Mouse (Mus musculus) liver, embryonic 12.5 days (tissue): ENCODE data around the gene Bicdl2. TPM values are rescaled to one million over a fixed set of nuclear protein-coding genes. Genes with fewer than 3 reads are reported as not detected.
A peak's percentile ranks its signal among the peaks of the same experiment; 100 is the strongest.

Source experiments
- ATAC-seq: fragments of 200-750 bp; cut with Nextera tagmentation; 2 replicates; pipeline ENCODE4 v1.8.0; 2017; ENCODE audit warnings: moderate number of reproducible peaks, mild to moderate bottlenecking, moderate library complexity
- H3K27ac ChIP-seq: fragments of 300-500 bp; sonication (generic); 2 replicates; pipeline ENCODE4 v1.5.1; 2016; ENCODE audit warnings: mild to moderate bottlenecking
- H3K27me3 ChIP-seq: fragments of 300-500 bp; sonication (generic); replicated peaks from 2 replicates; pipeline ENCODE4 v1.6.1; 2016; ENCODE audit warnings: mild to moderate bottlenecking, moderate library complexity
- H3K36me3 ChIP-seq: fragments of 300-500 bp; sonication (generic); 2 replicates; pipeline ENCODE4 v1.6.1; 2016; ENCODE audit warnings: mild to moderate bottlenecking, moderate library complexity
- H3K4me1 ChIP-seq: fragments of 300-500 bp; sonication (generic); 2 replicates; pipeline ENCODE4 v1.6.1; 2016
- H3K4me2 ChIP-seq: fragments of 300-500 bp; sonication (generic); 2 replicates; pipeline ENCODE4 v1.6.1; 2016; ENCODE audit warnings: mild to moderate bottlenecking, moderate library complexity
- H3K4me3 ChIP-seq: fragments of 300-500 bp; sonication (generic); 2 replicates; pipeline ENCODE4 v1.5.1; 2016; ENCODE audit warnings: mild to moderate bottlenecking, moderate library complexity
- H3K9ac ChIP-seq: fragments of 300-500 bp; sonication (generic); 2 replicates; pipeline ENCODE4 v1.6.1; 2016; ENCODE audit warnings: mild to moderate bottlenecking, moderate library complexity
- H3K9me3 ChIP-seq: fragments of 300-500 bp; sonication (generic); replicated peaks from 2 replicates; pipeline ENCODE4 v1.6.1; 2016; ENCODE audit warnings: mild to moderate bottlenecking, moderate library complexity
- WGBS: fragments of 180-500 bp; shearing (Covaris S2); methylation state at CpG from one replicate; pipeline ENCODE4 v1.1.7; 2016; ENCODE audit not compliant: insufficient replicate concordance; 5-methylcytosine and 5-hydroxymethylcytosine counted together
- polyA plus RNA-seq: library from polyadenylated mRNA; unstranded; fragments of >200 nt; fragmentation: Nextera tagmentation; extraction: Ambion mirVana; gene quantifications from 2 replicates; pipeline ENCODE4 v1.2.1, GENCODE M21; 2016

The Bicdl2 gene
- polyA plus RNA-seq: not detected in 2 replicates

GRCm38 (mm10) chr17:23660117-23660875, at the start of gene Bicdl2:
TSS of gene Bicdl2 (plus strand) at chr17:23660506.
- ATAC-seq: no peak
- H3K27me3 ChIP-seq: peaks cover 65% of the 10 kb centered on the region
- no peaks in the 10 kb centered on the region for H3K9me3 ChIP-seq
- no peaks in the 10 kb centered on the region for H3K4me1 ChIP-seq
- no peaks in the 10 kb centered on the region for H3K36me3 ChIP-seq
- H3K4me2 ChIP-seq: peak within 1 kb of the TSS; percentile 15; the same call in 1 of the 2 replicates
- 9% methylated on average over 27 of the region's 27 CpGs for WGBS
- H3K4me3 ChIP-seq: peak within 1 kb of the TSS; percentile 3; the same call in 1 of the 2 replicates
- no peak within 1 kb of the TSS for H3K9ac ChIP-seq
- no peak within 1 kb of the TSS for H3K27ac ChIP-seq

- Histone ChIP-seq H3K4me1 (no peaks in the 10 kb centered on the region), H3K9me3 (no peaks in the 10 kb centered on the region), H3K36me3 (no peaks in the 10 kb centered on the region), H3K4me2 (no peak overlapping the region), H3K27ac (no peak overlapping the region), H3K27me3 (peaks cover 31% of the 10 kb centered on the region), H3K9ac (no peak overlapping the region), H3K4me3 (no peak overlapping the region)
- no peak for ATAC-seq
- WGBS: 28% methylated on average over 9 of the region's 9 CpGs
These were observed 43.2 kb upstream of the Bicdl2 start for GRCm38 (mm10) chr17:23617087-23617486.

GRCm38 (mm10) chr17:23620351-23620750, 40.0 kb upstream of the Bicdl2 start:
- no peaks in the 10 kb centered on the region for H3K36me3 ChIP-seq
- ATAC-seq: no peak
- no peak overlapping the region for H3K4me3 ChIP-seq
- no peaks in the 10 kb centered on the region for H3K9me3 ChIP-seq
- peaks cover 33% of the 10 kb centered on the region for H3K27me3 ChIP-seq
- no peak overlapping the region for H3K4me2 ChIP-seq
- no peaks in the 10 kb centered on the region for H3K4me1 ChIP-seq
- no peak overlapping the region for H3K9ac ChIP-seq
- no peak overlapping the region for H3K27ac ChIP-seq
- 47% methylated on average over 7 of the region's 7 CpGs for WGBS

GRCm38 (mm10) chr17:23627813-23628212, 32.5 kb upstream of the Bicdl2 start:
- no peaks in the 10 kb centered on the region for H3K9me3 ChIP-seq
- H3K36me3 ChIP-seq: no peaks in the 10 kb centered on the region
- H3K4me1 ChIP-seq: no peaks in the 10 kb centered on the region
- WGBS: 34% methylated on average over 7 of the region's 7 CpGs
- H3K4me3 ChIP-seq: no peak overlapping the region
- ATAC-seq: no peak
- H3K27ac ChIP-seq: no peak overlapping the region
- no peak overlapping the region for H3K9ac ChIP-seq
- H3K4me2 ChIP-seq: no peak overlapping the region
- peaks cover 30% of the 10 kb centered on the region for H3K27me3 ChIP-seq

GRCm38 (mm10) chr17:23630195-23631020, 29.9 kb upstream of the Bicdl2 start:
- ATAC-seq: peak; percentile 64; the same call in 1 of the 2 replicates
- H3K27ac ChIP-seq: no peak overlapping the region
- no peaks in the 10 kb centered on the region for H3K36me3 ChIP-seq
- H3K9me3 ChIP-seq: no peaks in the 10 kb centered on the region
- peak overlapping the region; percentile 46 for H3K4me2 ChIP-seq
- H3K27me3 ChIP-seq: peaks cover 43% of the 10 kb centered on the region
- H3K9ac ChIP-seq: no peak overlapping the region
- no peaks in the 10 kb centered on the region for H3K4me1 ChIP-seq
- WGBS: 10% methylated on average over 22 of the region's 22 CpGs
- no peak overlapping the region for H3K4me3 ChIP-seq

- H3K9me3 ChIP-seq: no peaks in the 10 kb centered on the region
- H3K4me2 ChIP-seq: no peak overlapping the region
- no peaks in the 10 kb centered on the region for H3K36me3 ChIP-seq
- no peak overlapping the region for H3K4me3 ChIP-seq
- peaks cover 51% of the 10 kb centered on the region for H3K27me3 ChIP-seq
- H3K27ac ChIP-seq: no peak overlapping the region
- H3K4me1 ChIP-seq: no peaks in the 10 kb centered on the region
- ATAC-seq: no peak
- 54% methylated on average over 8 of the region's 8 CpGs for WGBS
- H3K9ac ChIP-seq: no peak overlapping the region
These were observed 29.1 kb upstream of the Bicdl2 start for GRCm38 (mm10) chr17:23631241-23631640.

GRCm38 (mm10) chr17:23644613-23645495, 15.5 kb upstream of the Bicdl2 start, which contains the start of gene Mmp25:
TSS of gene Mmp25 (minus strand) at chr17:23645277.
- Histone ChIP-seq H3K4me3 (peak within 1 kb of the TSS; percentile 44), H3K27me3 (peaks cover 56% of the 10 kb centered on the region), H3K4me2 (peak within 1 kb of the TSS; percentile 64), H3K9ac (peak within 1 kb of the TSS; percentile 9; the same call in 1 of the 2 replicates), H3K9me3 (no peaks in the 10 kb centered on the region), H3K36me3 (no peaks in the 10 kb centered on the region), H3K4me1 (no peaks in the 10 kb centered on the region), H3K27ac (no peak within 1 kb of the TSS)
- WGBS: 1% methylated on average over 58 of the region's 58 CpGs
- no peak for ATAC-seq

- Histone ChIP-seq H3K9me3 (no peaks in the 10 kb centered on the region), H3K4me3 (no peak overlapping the region), H3K27ac (no peak overlapping the region), H3K9ac (no peak overlapping the region), H3K27me3 (peaks cover 57% of the 10 kb centered on the region), H3K4me2 (no peak overlapping the region), H3K4me1 (no peaks in the 10 kb centered on the region), H3K36me3 (no peaks in the 10 kb centered on the region)
- ATAC-seq: no peak
- 42% methylated on average over 10 of the region's 10 CpGs for WGBS
These were observed 14.4 kb upstream of the Bicdl2 start for GRCm38 (mm10) chr17:23645894-23646293.

- no peak for ATAC-seq
- H3K9me3 ChIP-seq: no peaks in the 10 kb centered on the region
These were observed 8.9 kb upstream of the Bicdl2 start for GRCm38 (mm10) chr17:23651363-23651762.

GRCm38 (mm10) chr17:23653324-23653723, 7.0 kb upstream of the Bicdl2 start:
- Histone ChIP-seq H3K27me3 (peaks cover 24% of the 10 kb centered on the region; the same call in 1 of the 2 replicates), H3K27ac (no peak overlapping the region), H3K4me1 (no peaks in the 10 kb centered on the region), H3K4me3 (no peak overlapping the region), H3K36me3 (no peaks in the 10 kb centered on the region), H3K9me3 (no peaks in the 10 kb centered on the region), H3K4me2 (no peak overlapping the region), H3K9ac (no peak overlapping the region)
- no peak for ATAC-seq
- WGBS: 32% methylated on average over 2 of the region's 2 CpGs

More at GRCm38 (mm10) chr17:23651363-23651762, 8.9 kb upstream of the Bicdl2 start:
- Histone ChIP-seq H3K27ac (no peak overlapping the region), H3K4me1 (no peaks in the 10 kb centered on the region), H3K4me3 (no peak overlapping the region), H3K4me2 (no peak overlapping the region), H3K27me3 (peaks cover 26% of the 10 kb centered on the region), H3K36me3 (no peaks in the 10 kb centered on the region), H3K9ac (no peak overlapping the region)
- 63% methylated on average over 6 of the region's 6 CpGs for WGBS

GRCm38 (mm10) chr17:23654001-23654400, 6.3 kb upstream of the Bicdl2 start:
- H3K4me1 ChIP-seq: no peaks in the 10 kb centered on the region
- peaks cover 29% of the 10 kb centered on the region; the same call in 1 of the 2 replicates for H3K27me3 ChIP-seq
- no peaks in the 10 kb centered on the region for H3K36me3 ChIP-seq
- H3K9me3 ChIP-seq: no peaks in the 10 kb centered on the region
- no peak overlapping the region for H3K4me3 ChIP-seq
- WGBS: 37% methylated on average over 6 of the region's 6 CpGs
- ATAC-seq: no peak
- no peak overlapping the region for H3K27ac ChIP-seq
- H3K4me2 ChIP-seq: no peak overlapping the region
- no peak overlapping the region for H3K9ac ChIP-seq
